8 mouse cellular contexts compared by ENCODE assay signal in genomic region chr11:119186989-119187799, GRCm38 (mm10). TPM values are rescaled to one million over a fixed set of nuclear protein-coding genes. Genes with fewer than 3 reads are reported as not detected.
DNase-seq lines count a peak whose midpoint lies in the region; ATAC-seq lines count a peak whose summit lies in the region.

No protein-coding gene starts in this region.

- peak; percentile 64 for DNase-seq in ES-CJ7 (ENCODE audit: low read depth, low spot score)
- peak; percentile 38 to 69 for DNase-seq in adrenal gland, postnatal 4 days (ENCODE audit: low spot score in 2 of 2)
- DNase-seq in heart, postnatal 14 days, result peak; percentile 66 to 80
- DNase-seq in layer of hippocampus, adult 18-20 months (ENCODE audit: low spot score in 2 of 2), result peak; percentile 45 to 72
- DNase-seq in lung, postnatal 10 days, result peak; percentile 84
- peak; percentile 92 for DNase-seq in retina, embryonic 14.5 days (ENCODE audit: low spot score)
- peak; percentile 90 for DNase-seq in thymus, postnatal 4 days

- H3K27ac ChIP-seq in embryonic facial prominence, embryonic 15.5 days (replicated peaks), result peak overlapping the region; percentile 77; the same call in 1 of the 2 replicates

- 35% methylated on average over 25 of the region's 25 CpGs for WGBS in embryonic facial prominence, embryonic 15.5 days

- ATAC-seq in embryonic facial prominence, embryonic 15.5 days (ENCODE audit: insufficient number of reproducible peaks, low FRiP score, low TSS enrichment, low read depth), result 0 out of 2 replicates have a peak, but pooled peaks have one; percentile 8

- H3K4me3 ChIP-seq in embryonic facial prominence, embryonic 15.5 days (replicated peaks), result no peak overlapping the region

- peaks cover 51% of the 10 kb centered on the region for H3K4me1 ChIP-seq in embryonic facial prominence, embryonic 15.5 days

- intact Hi-C loops in heart, postnatal 14 days (cut with DNase I), result loop anchor here (2.0 to 5.0 kb wide), 2 partner anchors 60 to 96 kb away; no protein-coding TSS in a partner anchor

- H3K9ac ChIP-seq in embryonic facial prominence, embryonic 15.5 days, result no peak overlapping the region

- H3K27me3 ChIP-seq in embryonic facial prominence, embryonic 15.5 days, result no peaks in the 10 kb centered on the region

- no peaks in the 10 kb centered on the region for H3K36me3 ChIP-seq in embryonic facial prominence, embryonic 15.5 days

- no peak overlapping the region for H3K4me2 ChIP-seq in embryonic facial prominence, embryonic 15.5 days (replicated peaks)

- no peaks in the 10 kb centered on the region for H3K9me3 ChIP-seq in embryonic facial prominence, embryonic 15.5 days (replicated peaks)

RNA-seq across cellular contexts. Expression of gene Tbc1d16, which starts 41.1 kb away (rescaled TPM):
- total RNA-seq in adrenal gland, postnatal 4 days (2021), result 10 to 100 TPM; 25.9 to 29.7 TPM
- 15.3 and 16.0 TPM in 2 replicates for polyA plus RNA-seq in embryonic facial prominence, embryonic 15.5 days (2015; fragmentation: Nextera tagmentation; extraction: Ambion mirVana)
- total RNA-seq in heart, postnatal 14 days (2021), result 10 to 100 TPM; 68.5 to 68.7 TPM
- 10 to 100 TPM; 37.5 to 39.9 TPM for total RNA-seq in layer of hippocampus, adult 18-20 months (2021)

RNA-seq across cellular contexts. Expression of gene Ccdc40, which starts 41.2 kb away (rescaled TPM):
- total RNA-seq in adrenal gland, postnatal 4 days (2021), result 1 to 10 TPM; 2.0 to 2.6 TPM
- 10.3 and 13.0 TPM in 2 replicates for polyA plus RNA-seq in embryonic facial prominence, embryonic 15.5 days (2015; fragmentation: Nextera tagmentation; extraction: Ambion mirVana)
- total RNA-seq in heart, postnatal 14 days (2021), result under 1 TPM; 0.15 to 0.31 TPM
- total RNA-seq in layer of hippocampus, adult 18-20 months (2021), result 1 to 10 TPM; 2.3 to 2.7 TPM
